Mouse (Mus musculus): ENCODE results near the gene Pla2g3.

The Pla2g3 gene

DNA sequence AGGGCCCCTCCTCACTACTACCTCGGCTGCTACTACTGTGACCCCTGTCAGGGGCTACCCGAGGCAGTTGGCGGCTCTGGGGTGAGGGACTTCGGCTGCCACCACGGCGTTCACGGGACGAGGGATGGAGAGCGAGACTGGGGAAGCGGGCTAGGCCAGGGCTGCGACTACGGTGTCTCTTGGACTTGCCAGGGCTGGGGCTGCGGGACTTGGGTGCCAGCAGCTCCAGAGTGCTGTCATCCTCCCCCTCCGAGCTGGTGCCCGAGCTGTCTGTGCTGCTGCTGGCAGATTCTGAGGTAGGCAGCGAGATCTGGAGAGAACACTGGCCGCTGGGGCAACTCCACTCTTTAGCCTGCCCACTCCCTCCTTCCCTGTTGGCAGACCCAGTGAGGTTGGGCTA, 6.8 kb downstream of the Pla2g3 start:
- no peak for DNase-seq (ENCODE audit: extremely low spot score)

DNA sequence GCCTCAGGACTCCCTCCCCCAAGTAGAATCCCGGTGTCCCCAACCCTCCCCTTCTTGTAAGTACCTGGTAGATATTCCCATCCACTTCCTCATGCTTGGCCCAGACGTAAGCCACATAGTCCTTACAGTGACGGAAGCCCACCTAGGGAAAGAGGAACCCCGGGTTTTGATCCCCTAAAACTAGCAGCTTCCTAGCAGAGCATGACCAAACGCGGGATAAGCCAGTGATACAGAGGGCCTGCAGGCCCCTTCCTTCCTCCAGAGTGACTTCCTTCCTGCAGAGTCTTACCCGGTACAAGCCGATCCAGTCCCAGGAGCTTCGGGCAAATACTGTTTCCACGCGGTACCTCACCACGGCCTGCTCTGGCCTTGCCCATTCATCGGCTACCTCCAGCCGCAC, 7.4 kb downstream of the Pla2g3 start:
- no peak for DNase-seq (ENCODE audit: extremely low spot score)

DNA sequence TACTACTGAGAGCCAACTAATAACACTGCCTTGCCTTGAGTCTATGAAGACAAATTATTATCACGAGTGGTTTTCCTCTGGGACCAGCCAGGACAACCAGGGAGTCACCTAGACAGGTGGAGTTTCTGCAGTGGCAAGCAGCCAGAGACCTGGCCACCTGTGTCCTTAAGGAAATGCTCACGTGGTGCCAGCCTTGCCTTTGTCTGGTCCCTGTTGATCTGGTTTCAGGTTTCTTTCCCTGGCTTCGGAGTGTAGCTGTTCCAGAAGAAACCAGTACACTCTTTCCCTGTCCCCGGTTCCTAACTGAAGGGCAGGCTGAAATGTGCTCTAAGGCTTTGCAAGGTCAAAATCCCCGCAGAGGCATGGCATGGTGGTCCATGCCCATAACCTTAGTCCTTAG, 8.7 kb downstream of the Pla2g3 start:
- DNase-seq (ENCODE audit: extremely low spot score) = no peak

DNA sequence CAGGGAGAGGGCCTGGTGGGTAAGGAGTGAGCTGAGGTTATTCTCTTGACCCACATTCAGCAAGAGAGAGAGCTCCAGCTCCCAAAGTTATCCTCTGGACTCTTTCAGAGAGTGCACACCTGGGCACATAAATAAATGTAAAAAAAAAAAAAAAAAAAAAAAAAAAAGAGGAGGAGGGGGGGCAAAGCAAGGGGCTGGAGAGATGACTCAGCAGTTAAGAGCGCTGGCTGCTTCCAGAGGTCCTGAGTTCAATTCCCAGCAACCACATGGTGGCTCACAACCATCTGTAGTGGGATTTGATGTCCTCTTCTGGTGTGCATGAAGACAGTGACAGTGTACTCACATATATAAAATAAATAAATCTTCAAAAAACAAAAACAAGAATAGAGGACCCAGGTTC, 9.2 kb downstream of the Pla2g3 start:
- DNase-seq (ENCODE audit: extremely low spot score) = no peak

DNA sequence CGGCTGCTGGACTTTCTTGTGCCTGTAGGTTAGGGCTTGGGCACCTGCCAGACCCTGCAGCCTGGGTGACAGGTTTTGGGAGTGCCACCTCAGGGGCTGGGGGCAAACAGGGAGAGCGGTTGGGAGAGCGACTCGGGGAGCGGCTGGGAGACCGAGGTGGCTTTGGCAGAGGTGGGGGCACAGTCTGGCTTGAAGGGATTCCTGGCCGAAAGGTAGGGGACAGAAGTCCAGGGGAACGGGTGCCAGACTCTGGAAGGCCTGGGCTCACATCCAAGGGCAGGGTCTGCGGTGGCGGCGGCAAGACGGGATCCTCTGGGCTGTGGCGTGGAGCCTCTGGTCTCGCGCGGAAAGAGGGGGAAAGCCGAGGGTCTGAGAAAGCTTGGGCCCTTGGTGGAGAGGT, 14.0 kb downstream of the Pla2g3 start:
- DNase-seq (ENCODE audit: extremely low spot score) = no peak

DNA sequence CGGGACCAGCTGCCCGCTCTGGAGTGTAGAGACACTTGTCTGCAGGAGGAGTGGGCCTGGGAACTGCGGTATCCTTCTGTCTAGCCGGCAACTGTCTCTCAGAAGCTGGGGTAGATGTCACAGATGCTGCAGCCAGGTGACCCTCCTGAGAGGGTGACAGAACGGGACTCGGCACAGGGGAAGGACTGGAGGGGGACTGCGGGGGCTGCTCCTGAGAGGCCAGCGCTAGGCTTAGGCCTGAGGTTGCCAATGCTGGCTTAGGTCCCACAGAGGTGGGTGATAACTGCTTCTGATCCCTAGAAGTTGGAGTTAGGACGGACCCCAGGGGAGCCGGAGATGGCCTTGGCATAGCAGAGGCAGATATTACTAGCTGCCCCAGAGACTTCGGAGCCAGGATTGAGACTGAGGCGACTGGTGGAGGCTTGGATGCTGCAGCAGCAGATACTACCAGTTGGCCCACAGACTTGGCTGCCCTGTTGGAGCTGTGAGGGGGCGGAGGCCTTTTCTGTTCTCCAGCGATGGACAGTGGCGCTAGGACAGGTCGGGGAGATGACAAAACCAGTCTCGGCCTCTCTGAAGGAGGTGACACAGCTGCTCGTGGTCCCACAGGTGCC, 14.5 kb downstream of the Pla2g3 start:
- DNase-seq (ENCODE audit: extremely low spot score) = no peak

DNA sequence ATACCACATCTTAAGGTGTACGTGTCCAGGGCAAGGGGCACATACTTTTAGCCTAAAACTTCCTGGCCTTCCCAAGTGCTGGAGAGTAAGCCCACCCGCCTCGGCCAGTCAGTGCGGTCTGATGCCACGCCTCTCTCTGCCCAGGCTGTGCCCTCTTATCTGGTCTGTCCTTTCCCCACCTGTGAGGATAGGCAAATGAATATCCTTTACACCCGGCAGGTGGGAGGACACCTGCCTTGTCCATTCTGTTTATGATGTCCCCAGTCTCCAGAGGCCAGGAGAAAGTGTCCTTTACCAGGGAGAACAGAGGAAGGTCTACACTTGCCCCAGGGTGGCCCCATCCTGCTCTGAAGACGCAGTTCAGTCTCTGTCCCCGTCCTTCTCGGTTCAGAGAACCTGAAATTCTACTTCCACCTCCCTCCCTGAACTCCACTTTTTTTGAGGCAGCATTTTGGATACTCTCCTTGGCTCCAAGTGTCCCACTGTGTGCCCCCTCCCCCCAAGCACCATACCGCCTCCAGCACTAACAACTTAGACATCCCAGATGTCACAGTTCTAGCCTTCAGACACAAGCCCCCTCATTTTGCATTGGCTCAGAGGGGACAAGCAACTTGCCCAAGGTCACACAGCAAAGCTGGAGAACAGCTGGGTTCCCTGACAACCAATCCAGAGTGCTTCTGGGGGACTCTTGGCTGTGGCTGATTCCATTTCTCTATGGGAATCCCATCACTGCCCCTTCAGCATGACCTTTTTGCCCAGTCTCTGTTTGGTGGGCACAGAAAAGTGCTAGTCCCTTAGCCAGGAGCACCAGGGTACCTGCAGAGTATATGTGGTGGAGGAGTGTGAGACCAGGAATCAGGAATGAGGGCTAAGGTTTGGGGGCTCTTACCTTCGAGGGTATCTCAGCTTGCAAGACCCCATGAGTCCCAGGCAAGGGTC, 15.9 kb downstream of the Pla2g3 start:
- DNase-seq (ENCODE audit: extremely low spot score) = no peak

DNA sequence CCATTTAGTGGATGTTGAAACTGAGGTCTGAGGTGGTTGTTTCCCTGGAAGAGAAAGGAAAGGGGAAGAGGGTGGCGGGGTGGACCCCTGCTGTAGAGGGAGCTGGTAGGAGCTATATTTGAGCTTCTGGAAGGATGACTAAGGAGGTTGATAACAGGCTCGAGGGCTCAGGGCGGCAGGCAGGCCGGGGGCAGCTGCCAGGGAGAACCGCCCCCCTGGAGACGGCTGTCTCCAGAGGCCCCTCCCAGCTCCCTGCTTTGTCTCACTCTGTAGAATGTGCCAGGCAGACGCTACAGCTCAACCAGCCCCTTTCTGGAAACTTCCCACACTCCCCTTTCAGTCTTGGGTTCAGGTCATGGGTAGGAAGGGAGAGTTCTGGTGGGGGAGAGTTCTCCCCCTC, 20.1 kb downstream of the Pla2g3 start:
- DNase-seq (ENCODE audit: extremely low spot score) = no peak

DNA sequence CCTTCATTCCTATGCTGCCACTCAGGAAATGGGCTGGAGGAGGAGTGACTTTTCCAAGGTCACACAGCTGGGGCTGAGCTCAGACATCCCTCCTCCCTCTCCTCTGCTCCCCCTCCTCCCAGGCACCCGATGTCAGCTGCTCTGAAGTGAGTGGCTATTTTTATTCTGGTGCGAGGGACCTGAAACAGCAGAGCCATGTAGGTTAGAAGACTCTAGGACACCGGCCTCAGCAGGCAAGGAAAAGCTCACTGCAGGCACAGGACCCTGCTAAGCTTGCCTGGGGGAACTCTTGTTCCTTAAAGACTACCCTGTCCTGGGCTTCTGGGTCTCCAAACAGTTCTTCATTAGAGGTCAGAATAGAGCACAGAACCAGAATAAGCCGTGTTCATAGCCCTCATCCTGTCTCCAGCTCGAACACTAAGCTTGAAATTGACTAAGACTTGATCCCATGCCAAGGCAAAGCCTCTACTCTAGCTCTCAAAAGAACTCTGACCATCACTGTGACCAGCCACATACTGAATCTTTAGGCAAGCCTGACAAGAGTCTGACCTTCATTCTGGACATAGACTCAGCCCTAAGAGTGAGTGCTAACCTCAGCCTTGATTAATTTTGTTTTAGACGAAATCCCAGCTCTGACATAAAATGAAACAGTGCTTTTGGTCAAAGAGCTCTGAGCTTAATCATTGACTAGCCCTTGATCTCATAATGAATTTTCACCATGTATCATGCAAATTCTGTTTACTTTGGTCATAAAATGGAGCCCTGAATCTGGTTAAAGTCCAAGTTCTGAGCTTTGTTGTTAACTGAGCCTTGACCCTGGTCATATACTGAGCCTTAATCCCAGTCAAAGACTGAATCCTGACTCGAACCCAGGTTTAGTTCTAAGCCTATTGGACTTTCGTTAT, 21.3 kb downstream of the Pla2g3 start:
- no peak for DNase-seq (ENCODE audit: extremely low spot score)

DNA sequence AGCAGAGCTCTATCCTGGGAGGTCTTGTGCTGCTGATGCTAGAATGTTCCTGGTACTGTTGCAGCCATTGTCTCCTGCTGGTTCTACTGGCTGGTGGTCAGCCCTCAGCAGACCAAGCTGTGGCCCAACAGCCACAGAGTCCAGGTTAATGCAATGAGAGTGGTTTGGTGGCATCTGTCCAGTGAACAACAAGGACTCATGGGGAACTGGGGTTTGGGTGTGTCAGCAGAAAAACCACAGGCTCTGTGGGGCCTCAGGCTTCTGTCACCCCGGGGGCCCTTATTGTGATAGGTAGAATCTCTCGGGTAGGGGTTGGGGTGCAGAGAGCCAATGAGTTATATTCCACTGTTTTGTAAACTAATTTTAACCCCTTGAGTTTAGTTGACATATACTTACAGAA, 22.2 kb downstream of the Pla2g3 start:
- no peak for DNase-seq (ENCODE audit: extremely low spot score)

DNA sequence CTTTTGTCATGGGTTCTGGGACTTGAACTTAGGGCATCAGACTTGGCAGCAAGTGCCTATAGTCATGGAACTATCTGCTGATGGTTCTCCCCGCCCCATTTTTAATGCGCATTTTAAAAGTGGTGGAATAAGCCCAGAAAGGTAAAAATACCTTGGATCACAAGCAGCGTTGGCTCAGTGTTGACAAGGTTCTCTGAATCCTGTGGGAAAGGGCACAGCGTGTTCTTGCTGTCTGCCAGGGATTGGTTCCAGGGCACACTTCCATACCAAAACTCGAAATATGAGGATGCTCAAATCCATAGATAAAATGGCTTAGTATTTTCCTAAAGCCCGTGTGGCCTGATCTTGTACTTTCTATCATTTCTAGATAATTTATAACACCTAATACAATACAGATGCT, 25.2 kb downstream of the Pla2g3 start:
- no peak for DNase-seq (ENCODE audit: extremely low spot score)

DNA sequence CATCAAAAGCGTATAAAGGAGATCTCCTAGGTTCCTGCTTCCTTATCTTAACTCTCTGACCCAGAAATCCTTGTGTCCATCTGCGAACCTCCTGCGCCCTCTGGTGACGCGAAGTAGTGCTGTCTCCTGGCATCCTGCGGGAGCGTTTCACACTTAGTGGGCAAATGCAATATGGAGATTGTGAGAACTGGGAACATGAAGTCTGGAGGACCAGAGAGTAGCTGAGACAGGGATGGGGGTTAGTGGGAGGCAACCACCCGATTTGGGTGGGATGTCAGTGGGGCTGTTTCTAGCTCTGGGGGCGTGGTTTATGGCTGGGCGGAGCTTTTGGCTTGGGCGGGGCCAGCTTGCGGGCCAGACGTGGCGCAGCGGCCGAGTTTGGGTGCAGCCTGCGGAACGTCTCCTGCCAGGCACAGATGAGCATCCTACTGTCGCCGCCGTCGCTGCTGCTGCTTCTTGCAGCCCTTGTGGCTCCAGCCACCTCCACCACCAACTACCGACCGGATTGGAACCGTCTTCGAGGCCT, 26.5 kb downstream of the Pla2g3 start, which contains the start of gene Selenom:
Gene Selenom, plus strand, starts transcription at position 156 of the 526 bp plus-strand sequence.
- DNase-seq (ENCODE audit: extremely low spot score) = peak; percentile 88

DNA sequence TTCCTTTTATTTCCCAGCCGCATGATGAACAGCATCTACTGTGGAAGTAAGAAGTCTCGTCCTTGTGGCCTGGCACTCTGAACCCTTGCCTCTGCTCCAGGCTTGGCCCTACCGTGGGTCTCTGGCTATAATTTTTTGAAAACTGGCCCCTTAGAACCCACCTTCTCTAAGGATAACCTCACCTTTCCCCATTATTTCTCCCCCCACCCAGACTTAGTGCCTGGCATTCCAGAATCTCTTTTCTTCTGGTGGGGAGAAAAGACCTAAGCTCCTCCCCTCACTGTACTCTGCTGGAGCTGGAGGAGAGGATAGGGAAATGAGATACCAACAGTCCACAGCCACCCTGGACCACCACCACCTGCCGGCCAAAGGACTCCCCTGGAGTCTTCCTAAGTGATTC, 27.1 kb downstream of the Pla2g3 start:
- no peak for DNase-seq (ENCODE audit: extremely low spot score)

DNA sequence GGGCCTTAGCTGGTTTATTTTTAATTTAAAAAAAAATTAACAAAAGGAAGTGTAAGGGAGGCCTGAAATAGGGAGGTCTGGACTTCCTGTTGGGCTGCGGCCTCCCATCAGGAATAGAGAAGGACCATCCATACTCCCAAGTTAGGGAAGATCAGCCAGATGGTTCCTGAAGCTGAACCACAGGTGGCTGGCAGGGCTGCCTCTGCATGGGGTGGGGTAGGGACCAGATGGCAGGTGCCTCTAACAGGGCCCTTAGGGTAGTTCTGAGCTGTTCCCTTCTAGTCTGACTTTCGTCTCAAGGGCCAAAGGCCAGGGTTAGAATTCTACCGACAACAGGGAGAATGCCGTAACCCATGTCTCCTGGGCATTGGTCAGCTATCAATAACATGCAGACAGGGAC, 27.6 kb downstream of the Pla2g3 start:
- DNase-seq (ENCODE audit: extremely low spot score) = no peak

DNA sequence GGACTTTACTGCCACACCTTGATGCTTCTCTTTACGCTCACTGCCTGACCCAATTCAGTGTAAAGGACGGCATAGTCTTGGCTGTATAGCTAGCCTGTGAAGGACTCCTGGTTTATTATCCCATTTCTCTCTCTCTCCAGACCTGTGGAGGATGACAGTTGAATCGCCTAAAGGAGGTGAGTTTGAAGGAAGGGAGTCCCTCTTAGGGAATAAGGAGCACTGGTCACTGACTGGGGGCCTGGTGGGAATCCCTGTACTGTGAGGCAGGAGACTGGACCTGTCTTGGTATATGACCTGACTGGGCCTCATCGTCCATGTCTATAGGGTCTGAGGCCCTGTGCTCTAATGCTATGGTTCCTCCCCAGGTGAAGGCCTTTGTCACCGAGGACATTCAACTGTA, 28.0 kb downstream of the Pla2g3 start:
- DNase-seq (ENCODE audit: extremely low spot score) = no peak

DNA sequence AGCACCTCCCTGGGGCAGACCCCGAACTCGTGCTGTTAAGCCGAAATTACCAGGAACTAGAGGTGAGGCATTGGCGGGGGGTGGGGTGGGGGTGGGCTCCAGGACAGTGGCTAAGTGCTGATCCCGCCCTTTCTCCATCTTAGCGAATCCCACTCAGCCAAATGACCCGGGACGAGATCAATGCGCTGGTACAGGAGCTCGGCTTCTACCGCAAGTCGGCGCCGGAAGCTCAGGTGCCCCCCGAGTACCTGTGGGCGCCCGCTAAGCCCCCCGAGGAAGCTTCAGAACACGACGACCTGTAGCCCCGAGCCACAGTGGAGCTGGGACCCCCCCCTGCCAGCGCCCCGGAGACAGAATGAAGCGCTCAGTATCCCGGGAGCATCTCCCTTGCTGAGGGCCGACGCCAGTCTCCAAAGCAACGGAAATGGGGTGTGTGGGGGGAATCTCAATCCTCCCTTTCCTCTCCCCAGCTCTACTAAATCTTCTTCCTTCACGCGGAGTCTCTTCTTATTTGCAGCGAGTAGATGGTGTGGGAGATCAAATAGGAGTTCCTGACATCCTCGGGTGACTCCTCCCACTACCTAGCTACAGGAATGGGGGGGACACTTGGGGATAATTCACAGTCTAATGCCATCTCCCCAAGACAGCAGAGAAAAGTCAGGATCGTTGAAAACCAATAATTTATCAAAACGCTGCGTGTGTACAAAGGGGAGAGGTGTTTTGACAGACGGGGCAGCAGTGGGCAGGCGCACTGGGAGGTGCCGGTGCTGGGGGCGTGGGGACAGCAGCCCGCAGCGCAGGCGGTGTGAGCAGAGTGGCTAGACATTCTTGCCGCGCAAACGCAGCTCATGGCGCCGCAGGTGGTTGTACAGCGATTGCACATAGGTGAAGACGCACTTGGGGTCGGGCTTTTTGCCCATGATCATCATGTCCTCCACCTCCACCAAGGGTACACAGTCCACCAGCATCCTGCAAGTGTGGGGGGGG, 29.1 kb downstream of the Pla2g3 start:
- DNase-seq (ENCODE audit: extremely low spot score) = peak; percentile 52

DNA sequence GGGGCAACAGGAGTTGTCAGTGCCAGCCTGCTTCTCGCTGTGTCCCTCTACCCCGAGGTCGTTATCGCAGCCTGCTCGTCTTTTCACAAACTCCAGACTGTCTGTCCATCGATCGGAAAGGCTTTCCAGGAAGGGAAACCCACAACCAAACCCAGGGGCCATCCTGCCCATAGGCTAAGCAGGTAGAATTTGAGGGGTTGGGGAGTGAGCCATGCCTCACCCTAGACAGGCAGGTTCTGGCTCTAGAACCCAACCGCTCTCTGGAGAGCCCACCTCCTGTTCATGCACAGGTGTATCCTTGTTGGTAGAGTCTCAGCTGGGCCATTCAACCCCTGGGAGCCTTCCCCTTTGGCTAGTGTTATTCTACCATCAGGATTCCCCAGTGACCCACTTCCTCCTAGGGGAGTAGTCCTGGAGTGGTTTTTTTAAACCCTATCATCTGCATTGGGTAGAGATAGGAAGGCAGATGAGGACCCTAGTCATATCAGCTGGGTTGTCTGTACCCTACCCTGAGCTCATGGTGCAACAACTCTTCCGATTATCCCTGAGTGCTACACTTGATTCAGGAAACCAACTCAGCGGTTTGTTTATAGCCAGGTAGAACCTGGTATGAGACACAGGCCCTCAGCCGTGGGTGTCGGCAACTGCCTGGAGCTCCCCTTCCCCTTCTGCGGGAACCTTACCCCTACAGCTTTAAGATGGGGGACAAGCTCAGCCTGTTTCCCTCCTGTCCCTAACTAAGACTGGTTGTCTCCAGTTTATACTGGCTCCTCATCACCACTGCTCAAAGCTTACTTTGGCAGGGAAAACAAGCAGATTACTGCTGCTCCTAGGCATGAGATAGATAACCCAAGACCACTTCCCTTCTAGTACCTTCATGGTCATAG, 30.0 kb downstream of the Pla2g3 start:
- no peak for DNase-seq (ENCODE audit: extremely low spot score)

DNA sequence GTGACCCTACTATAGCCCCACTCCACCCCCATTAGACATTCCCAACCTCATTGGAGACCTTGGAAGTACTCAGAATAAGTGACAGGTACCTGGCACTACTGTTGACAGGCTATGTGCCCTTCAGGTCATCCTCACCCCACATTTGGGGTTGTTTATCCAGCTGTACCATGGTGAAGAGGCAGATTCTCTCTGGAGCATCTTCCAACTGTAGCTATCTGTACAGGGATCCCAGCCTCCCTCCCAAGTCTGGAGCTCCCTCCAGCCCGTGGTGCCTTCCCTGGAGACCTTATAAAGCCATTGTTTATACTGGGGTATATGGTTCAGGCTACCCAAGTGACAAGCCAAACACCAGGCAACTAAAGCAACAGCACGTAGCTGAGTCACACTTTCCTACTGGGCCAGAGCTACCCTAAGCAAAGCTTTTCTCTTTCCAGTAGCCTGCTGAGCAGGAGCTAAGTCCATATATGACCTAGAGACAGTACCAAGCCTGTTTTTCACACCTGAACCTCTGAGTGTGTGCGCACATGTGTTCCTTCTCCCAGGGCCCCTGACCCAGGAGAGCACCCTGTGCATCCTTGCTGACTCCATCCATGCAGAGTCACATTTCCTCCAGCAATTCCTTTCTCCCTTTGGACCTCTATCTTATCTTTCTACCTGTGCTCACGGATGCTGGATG, 31.1 kb downstream of the Pla2g3 start:
- DNase-seq (ENCODE audit: extremely low spot score) = no peak

DNA sequence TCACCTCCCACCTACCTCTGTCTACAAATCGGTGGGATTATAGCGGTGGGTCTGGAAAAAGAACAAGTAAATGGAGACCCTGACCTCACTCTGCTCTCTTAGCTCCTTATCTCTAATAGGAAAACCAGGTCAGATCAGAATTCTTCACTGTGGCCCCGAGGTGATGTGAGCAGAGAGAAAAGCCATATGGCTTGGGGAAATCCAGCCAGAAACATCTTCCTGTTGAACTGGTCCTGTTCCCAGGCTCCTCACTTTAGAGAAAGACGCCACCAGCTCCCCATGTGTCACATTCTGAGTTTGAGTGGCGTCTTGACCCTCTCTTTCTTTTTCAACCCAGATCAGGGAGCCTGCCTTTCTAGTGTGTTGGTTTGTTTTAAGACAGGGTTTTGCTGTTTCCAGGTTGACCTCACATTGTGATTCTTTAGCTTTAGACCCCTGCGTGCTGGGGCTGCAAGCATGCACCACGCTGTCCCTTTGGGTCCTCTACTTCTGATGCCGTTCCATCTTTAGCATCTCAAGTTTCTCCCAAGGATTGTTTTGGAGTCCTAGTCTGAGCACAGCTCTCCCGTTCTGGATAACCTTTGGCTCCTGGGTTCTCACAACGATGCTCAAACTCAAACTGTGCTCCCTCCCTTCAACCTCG, 31.8 kb downstream of the Pla2g3 start:
- DNase-seq (ENCODE audit: extremely low spot score) = no peak
